Mouse (Mus musculus): ENCODE data around the gene Cd47.

Cd47 gene

DNA sequence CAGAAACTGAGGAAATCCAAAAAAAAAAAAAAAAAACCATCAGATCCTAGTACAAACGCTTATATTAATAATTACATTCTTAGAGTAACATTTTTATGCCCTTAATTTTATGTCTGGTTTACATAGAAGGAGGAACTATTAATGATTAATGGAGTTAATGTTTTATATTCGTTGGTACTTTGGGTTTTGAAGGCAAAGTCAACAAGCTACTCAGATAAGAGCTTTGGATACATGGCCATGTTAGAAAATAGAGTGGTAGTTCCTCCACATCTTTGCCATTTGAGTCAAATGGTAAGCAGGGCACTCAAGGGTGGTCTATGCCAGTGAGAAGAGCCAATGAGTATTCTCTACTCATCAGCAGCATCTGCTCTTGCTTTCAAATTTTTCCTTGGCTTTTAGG is 66.3 kb downstream of the Cd47 start:
- DNase-seq (ENCODE audit: low spot score in 2 of 2): no peak

GRCm38 (mm10) chr16:49868278-49868677 is 67.9 kb downstream of the Cd47 start:
- no peak for DNase-seq (ENCODE audit: low spot score in 2 of 2)

DNA sequence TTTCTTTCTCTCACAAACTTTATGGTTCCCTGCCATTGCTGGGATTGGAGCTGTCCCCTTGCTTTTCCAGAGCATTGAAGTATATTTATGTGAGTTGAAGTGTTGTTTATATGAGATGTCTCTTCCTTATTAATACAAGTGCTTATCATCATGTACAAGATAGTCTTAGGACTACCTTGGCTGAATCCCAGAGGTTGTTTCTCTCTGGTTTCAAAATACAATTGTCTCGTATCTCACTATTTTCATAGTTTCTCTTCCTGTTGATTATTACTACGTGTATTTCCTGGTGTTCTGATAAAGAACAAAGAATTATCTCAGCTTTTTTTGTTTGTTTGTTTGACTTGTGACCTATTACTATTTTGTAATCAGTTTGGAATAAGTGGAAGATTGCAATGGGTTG is 73.6 kb downstream of the Cd47 start:
- DNase-seq (ENCODE audit: low spot score in 2 of 2): no peak

- DNase-seq (ENCODE audit: low spot score in 2 of 2): no peak
Observed at GRCm38 (mm10) chr16:49874546-49874945, 74.2 kb downstream of the Cd47 start.

- DNase-seq (ENCODE audit: low spot score in 2 of 2): no peak
Observed at GRCm38 (mm10) chr16:49876291-49877030, 76.1 kb downstream of the Cd47 start.

- DNase-seq (ENCODE audit: low spot score in 2 of 2): no peak
Observed at GRCm38 (mm10) chr16:49877243-49877642, 76.9 kb downstream of the Cd47 start.

- no peak for DNase-seq (ENCODE audit: low spot score in 2 of 2)
Observed at GRCm38 (mm10) chr16:49878051-49878450, 77.7 kb downstream of the Cd47 start.

DNA sequence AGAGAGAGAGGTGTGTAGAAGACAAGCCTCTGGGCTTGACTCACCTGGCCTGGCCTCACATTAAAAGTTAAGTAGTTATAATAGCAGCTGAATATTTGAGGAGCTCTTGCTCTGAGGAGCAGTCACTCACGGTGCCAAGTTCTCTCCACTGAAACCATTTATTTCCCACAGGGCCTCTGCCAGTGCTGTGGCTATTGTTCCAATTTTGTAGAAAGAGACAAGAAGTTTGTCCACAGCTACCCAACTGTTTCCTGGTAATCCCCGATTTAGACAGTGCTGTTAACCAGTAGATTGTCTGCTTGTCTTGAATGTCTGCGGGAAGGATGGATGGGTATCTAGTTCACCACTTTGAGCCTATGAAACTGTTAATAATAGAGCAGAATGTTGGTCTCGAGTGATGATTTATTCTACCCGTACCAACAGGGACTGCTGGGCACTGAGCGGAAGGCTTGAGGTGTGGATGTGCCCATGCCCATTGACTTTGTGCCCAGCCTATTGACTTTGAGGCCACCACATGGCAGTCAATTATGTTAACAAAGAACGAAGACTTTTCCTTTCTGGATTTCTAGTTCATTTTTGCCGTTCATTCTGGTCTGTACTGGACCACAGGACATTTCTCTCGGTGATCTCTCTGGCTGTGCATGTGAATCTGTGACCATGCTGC is 86.2 kb downstream of the Cd47 start:
- DNase-seq (ENCODE audit: low spot score in 2 of 2): no peak

GRCm38 (mm10) chr16:49887290-49887689 is 87.0 kb downstream of the Cd47 start:
- no peak for DNase-seq (ENCODE audit: low spot score in 2 of 2)

DNA sequence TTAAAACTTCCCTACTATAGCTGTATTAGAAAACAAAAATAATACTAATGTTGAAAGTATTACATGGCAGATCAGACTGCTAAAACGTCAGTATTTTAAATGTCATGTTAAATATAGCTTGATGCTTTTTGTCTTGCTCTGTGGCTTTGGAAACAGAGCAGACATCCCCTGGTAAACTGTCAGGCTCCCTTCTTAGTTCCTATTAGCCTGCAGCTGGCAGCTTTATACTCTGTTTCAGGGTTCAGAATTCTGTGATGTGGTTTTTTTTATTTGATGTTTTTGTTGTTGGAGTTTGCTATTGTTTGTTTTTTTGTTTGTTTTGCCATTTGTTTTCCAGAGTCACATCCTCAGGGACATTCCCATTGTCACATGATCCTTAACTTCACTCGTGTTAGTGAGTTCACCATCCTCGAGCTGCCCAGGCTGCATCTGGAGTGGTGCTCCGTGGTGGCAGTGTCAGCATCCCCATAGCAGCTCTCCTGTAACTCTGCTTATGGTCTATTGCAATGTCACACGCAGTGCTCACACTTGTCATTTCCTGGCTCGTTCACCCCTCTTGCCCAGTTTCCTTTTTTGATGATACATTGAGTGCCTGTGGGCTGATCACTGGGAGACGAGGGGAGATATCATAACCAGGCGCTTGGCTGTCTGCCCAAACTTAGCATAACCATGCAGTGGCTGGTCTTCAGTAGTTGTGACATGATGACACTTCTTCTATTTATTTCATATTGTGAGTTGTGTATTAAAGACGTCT is 87.7 kb downstream of the Cd47 start:
- DNase-seq (ENCODE audit: low spot score in 2 of 2): peak; percentile 71 to 83

GRCm38 (mm10) chr16:49889031-49889655 is 88.8 kb downstream of the Cd47 start:
- DNase-seq (ENCODE audit: low spot score in 2 of 2): no peak

DNA sequence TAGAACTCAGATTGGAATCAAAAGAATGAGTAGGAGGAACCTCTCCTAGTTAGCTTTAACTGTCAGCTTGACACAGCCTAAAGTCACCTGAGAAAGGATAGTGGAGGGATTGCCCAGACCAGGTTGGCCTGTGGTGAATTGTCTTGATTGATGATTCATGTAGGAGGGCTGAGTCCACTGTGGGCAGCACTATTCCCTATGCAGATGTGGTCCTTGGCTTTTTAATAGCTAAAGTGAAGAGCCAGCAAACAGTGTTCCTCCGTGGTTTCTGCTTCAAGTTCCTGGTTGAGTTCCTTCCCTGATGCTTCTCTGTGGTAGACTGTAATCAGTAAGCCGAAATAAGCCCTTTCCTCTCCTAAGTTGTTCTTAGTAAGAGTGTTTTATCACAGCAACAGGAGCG is 91.9 kb downstream of the Cd47 start:
- DNase-seq (ENCODE audit: low spot score in 2 of 2): no peak

GRCm38 (mm10) chr16:49892945-49893344 is 92.6 kb downstream of the Cd47 start:
- DNase-seq (ENCODE audit: low spot score in 2 of 2): peak; percentile 74 to 81

- DNase-seq (ENCODE audit: low spot score in 2 of 2): no peak
Observed at GRCm38 (mm10) chr16:49894624-49895023, 94.3 kb downstream of the Cd47 start.

DNA sequence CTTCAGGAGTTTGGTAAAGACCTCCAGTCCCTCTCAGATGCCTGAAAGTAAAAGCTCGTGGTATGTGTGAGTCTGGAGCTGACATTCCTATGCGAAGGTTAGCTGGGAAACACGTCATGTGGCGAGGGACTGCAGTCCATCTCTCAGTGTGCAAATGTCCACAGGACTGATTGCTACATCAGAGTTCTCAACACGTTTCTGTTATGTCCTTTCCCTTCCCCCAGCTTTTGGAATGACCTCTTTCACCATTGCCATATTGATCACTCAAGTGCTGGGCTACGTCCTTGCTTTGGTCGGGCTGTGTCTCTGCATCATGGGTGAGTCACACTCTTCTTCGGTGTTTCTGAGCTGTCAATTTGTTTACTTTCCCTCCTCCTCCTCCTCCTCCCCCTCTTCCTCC is 95.8 kb downstream of the Cd47 start:
- DNase-seq (ENCODE audit: low spot score in 2 of 2): no peak

GRCm38 (mm10) chr16:49901395-49901794 is 101.1 kb downstream of the Cd47 start:
- no peak for DNase-seq (ENCODE audit: low spot score in 2 of 2)

DNA sequence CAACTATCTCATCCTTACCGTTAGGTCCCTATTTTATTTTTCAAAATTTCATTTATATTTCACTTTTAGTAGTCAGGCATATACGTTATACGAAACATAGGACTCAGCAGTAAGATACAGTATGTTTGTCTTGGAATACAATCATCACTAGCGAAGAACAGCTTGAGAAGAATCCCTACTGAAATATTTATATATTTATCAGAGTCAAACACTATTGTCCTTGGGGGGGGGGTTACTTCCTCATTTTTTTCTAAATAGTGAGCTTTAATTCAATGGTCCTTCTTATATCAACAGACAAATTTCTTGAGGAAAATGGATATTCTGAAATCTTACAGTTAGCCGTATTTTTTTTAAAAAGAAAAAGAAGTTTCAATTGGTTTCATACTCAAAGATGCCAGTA is 101.8 kb downstream of the Cd47 start:
- DNase-seq (ENCODE audit: low spot score in 2 of 2): no peak

DNA sequence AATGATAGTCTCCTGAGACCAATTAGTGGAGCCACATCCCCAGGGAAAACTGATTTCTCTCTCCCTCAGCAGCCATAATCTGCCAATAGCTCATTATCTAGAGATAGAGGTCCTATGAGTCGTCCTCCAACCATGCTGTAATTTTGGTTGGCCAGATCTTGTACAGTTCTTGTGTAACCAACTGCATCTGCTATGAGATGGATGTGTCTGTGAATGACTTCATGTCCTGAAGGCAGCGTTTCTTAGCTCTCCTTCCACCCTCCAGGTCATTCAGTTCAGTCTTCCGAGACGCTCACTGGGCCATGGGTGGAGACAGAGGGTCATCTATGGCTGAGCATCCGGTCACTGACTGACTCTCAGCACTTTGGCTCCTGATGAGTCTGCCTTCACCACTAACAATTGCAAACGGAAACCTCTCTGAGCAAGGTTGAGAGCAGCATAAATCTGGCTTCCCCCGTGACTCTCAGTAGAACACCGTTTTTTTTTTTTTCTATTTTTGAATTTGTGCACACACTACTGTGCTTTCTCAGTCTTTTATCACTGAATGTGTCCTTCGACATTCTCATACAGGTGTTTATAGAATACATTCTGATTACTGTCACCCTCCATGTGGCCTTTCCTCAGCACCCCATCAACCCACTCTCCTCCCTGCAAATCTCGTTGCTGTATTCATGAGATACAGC is 104.1 kb downstream of the Cd47 start:
- DNase-seq (ENCODE audit: low spot score in 2 of 2): no peak

DNA sequence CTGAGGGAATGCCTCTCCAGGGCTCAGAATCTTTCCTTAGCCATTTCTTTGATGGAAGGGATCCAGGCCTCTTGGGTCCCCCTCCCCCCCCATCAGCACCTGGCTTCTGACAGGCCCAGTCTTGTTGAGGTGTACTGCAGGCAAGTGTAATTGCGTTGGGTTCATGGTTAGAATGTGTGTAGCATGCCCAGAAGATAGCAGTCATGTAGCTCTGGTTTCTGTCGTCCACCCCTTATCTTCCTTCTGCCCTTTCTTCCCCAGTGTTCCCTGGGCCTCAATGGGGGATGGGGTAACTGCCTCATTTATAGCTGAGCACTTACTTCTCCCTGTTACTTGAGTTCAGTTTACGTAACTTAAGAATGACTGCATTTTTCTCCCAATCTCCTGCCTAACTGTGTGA is 104.7 kb downstream of the Cd47 start:
- DNase-seq (ENCODE audit: low spot score in 2 of 2): no peak

- DNase-seq (ENCODE audit: low spot score in 2 of 2): no peak
Observed at GRCm38 (mm10) chr16:49905601-49906001, 105.3 kb downstream of the Cd47 start.

DNA sequence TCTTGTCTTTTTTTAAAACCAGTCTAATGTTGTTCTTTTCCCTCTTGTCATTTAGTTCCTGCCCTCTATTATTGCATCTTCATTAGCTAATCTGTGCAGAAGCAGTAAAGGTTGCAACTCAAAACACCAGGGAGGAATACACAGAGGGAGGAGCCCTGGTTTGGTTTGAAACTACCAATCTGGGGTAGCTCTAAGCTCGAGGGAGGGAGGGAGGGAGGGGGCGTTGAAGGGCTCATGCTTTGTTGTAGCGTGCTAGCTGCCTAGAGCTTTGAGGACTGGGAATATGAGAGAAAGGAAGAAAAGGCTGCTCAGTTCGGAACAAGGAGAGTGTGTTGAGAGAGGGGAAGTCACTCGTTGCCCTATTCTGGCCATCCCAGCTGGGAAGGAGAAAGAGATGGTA is 105.7 kb downstream of the Cd47 start:
- DNase-seq (ENCODE audit: low spot score in 2 of 2): no peak

DNA sequence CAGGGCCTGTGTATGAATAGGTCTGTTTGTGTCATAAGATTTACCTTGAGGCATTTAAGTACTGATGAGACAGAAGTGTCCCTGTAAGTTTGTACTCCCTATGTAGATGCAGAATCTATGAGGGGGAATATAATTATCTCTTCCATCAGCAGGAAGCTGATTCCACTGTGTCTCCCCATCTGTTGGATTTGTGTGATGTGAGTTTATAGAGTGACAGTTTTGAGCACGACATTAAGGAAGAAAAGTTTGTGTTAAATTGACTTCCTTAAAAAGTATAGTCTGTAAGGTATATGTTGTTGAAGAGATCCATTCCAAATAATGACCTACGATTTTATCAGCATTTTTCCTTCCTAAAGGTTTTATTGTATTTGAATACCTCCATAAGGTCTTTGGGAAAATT is 106.6 kb downstream of the Cd47 start:
- DNase-seq (ENCODE audit: low spot score in 2 of 2): no peak

Measured in natural killer cell, adult 2 months (primary cell).